Mouse (Mus musculus): ENCODE measurements around the gene Vgf. TPM values are rescaled to one million over a fixed set of nuclear protein-coding genes. Genes with fewer than 3 reads are reported as not detected.
A peak's percentile ranks its signal among the peaks of the same experiment; 100 is the strongest.

The Vgf gene
- total RNA-seq, 2 experiments from 2014 or later = 433 to 446 TPM

GRCm38 (mm10) chr5:137051914-137052505, 25.8 kb downstream of the Vgf start:
- Histone ChIP-seq H3K27ac (peak overlapping the region; percentile 86), H3K4me3 (no peak overlapping the region)
- peak; percentile 29 to 55 for DNase-seq (ENCODE audit: extremely low spot score in 1 of 2, low spot score in 2 of 2)
- no peak for TF ChIP-seq CTCF (IDR thresholded peaks at IDR 0.05)
- intact Hi-C loops (cut with DNase I) = no loop called here

GRCm38 (mm10) chr5:137054299-137054698, 28.1 kb downstream of the Vgf start:
- H3K27ac ChIP-seq = no peak overlapping the region
- intact Hi-C loops (cut with DNase I) = no loop called here
- no peak for TF ChIP-seq CTCF (IDR thresholded peaks at IDR 0.05)
- no peak for DNase-seq (ENCODE audit: extremely low spot score in 1 of 2, low spot score in 2 of 2)
- H3K4me3 ChIP-seq = no peak overlapping the region

- no peak for TF ChIP-seq CTCF (IDR thresholded peaks at IDR 0.05)
- intact Hi-C loops (cut with DNase I) = no loop called here
- no peak overlapping the region for H3K27ac ChIP-seq
- H3K4me3 ChIP-seq = no peak overlapping the region
- DNase-seq (ENCODE audit: extremely low spot score in 1 of 2, low spot score in 2 of 2) = no peak
Observed at GRCm38 (mm10) chr5:137054873-137055272, 28.7 kb downstream of the Vgf start.

- peak; percentile 45 to 55 for DNase-seq (ENCODE audit: extremely low spot score in 1 of 2, low spot score in 2 of 2)
- Histone ChIP-seq H3K4me3 (no peak overlapping the region), H3K27ac (peak overlapping the region; percentile 69)
- intact Hi-C loops (cut with DNase I) = loop anchor here (1.0 kb wide), 1 partner anchor 45 kb away; no protein-coding TSS in a partner anchor
- TF ChIP-seq CTCF (IDR thresholded peaks at IDR 0.05) = peak; percentile 54
Observed at GRCm38 (mm10) chr5:137061809-137062481, 35.8 kb downstream of the Vgf start.

- intact Hi-C loops (cut with DNase I) = loop anchor here (1.0 kb wide), 1 partner anchor 45 kb away; no protein-coding TSS in a partner anchor
- Histone ChIP-seq H3K4me3 (no peak overlapping the region), H3K27ac (0 out of 2 replicates have a peak overlapping the region, but pooled peaks have one; percentile 28)
- TF ChIP-seq CTCF (IDR thresholded peaks at IDR 0.05) = no peak
- no peak for DNase-seq (ENCODE audit: extremely low spot score in 1 of 2, low spot score in 2 of 2)
Observed at GRCm38 (mm10) chr5:137062601-137063000, 36.4 kb downstream of the Vgf start.

GRCm38 (mm10) chr5:137065454-137065853, 39.3 kb downstream of the Vgf start:
- intact Hi-C loops (cut with DNase I) = no loop called here
- no peak for DNase-seq (ENCODE audit: extremely low spot score in 1 of 2, low spot score in 2 of 2)
- no peak overlapping the region for H3K27ac ChIP-seq
- no peak overlapping the region for H3K4me3 ChIP-seq
- TF ChIP-seq CTCF (IDR thresholded peaks at IDR 0.05) = no peak

GRCm38 (mm10) chr5:137065923-137066322, 39.7 kb downstream of the Vgf start:
- Histone ChIP-seq H3K4me3 (no peak overlapping the region), H3K27ac (no peak overlapping the region)
- intact Hi-C loops (cut with DNase I) = no loop called here
- no peak for DNase-seq (ENCODE audit: extremely low spot score in 1 of 2, low spot score in 2 of 2)
- peak; percentile 12; the same call in 1 of the 2 replicates for TF ChIP-seq CTCF (IDR thresholded peaks at IDR 0.05)

- no peak for TF ChIP-seq CTCF (IDR thresholded peaks at IDR 0.05)
- no peak overlapping the region for H3K27ac ChIP-seq
- no peak overlapping the region for H3K4me3 ChIP-seq
- intact Hi-C loops (cut with DNase I) = no loop called here
- no peak for DNase-seq (ENCODE audit: extremely low spot score in 1 of 2, low spot score in 2 of 2)
Observed at GRCm38 (mm10) chr5:137068711-137069110, 42.5 kb downstream of the Vgf start.

- TF ChIP-seq CTCF (IDR thresholded peaks at IDR 0.05) = no peak
- intact Hi-C loops (cut with DNase I) = no loop called here
- Histone ChIP-seq H3K4me3 (no peak overlapping the region), H3K27ac (no peak overlapping the region)
- DNase-seq (ENCODE audit: extremely low spot score in 1 of 2, low spot score in 2 of 2) = no peak
Observed at GRCm38 (mm10) chr5:137070881-137071605, 44.9 kb downstream of the Vgf start.

GRCm38 (mm10) chr5:137072079-137072960, 46.1 kb downstream of the Vgf start, which contains the start of gene Serpine1:
Serpine1 (minus strand) TSS chr5:137072268.
- Histone ChIP-seq H3K27ac (peak within 1 kb of the TSS; percentile 40; the same call in 1 of the 2 replicates), H3K4me3 (peak within 1 kb of the TSS; percentile 23)
- peak; percentile 65 to 69 for DNase-seq (ENCODE audit: extremely low spot score in 1 of 2, low spot score in 2 of 2)
- intact Hi-C loops (cut with DNase I) = no loop called here
- TF ChIP-seq CTCF (IDR thresholded peaks at IDR 0.05) = no peak

- no peak overlapping the region for H3K27ac ChIP-seq
- DNase-seq (ENCODE audit: extremely low spot score in 1 of 2, low spot score in 2 of 2) = no peak
- no peak overlapping the region for H3K4me3 ChIP-seq
- intact Hi-C loops (cut with DNase I) = no loop called here
- no peak for TF ChIP-seq CTCF (IDR thresholded peaks at IDR 0.05)
Observed at GRCm38 (mm10) chr5:137073141-137073540, 46.9 kb downstream of the Vgf start.
